Mouse (Mus musculus): Measurements from ENCODE around the gene Gpx2. TPM values are rescaled to one million over a fixed set of nuclear protein-coding genes. Genes with fewer than 3 reads are reported as not detected.
"Not testable (repeated sequence)": the region's sequence is repeated elsewhere in the genome, so short reads cannot be mapped to it uniquely, and the experiment has no call there.

The Gpx2 gene
- total RNA-seq, 2 experiments from 2014 or later, result not detected

GRCm38 (mm10) chr12:76805056-76805811, 9.9 kb upstream of the Gpx2 start:
- no peak for DNase-seq

- no peak for DNase-seq
Measured at GRCm38 (mm10) chr12:76803700-76804252, 8.4 kb upstream of the Gpx2 start.

- no peak for DNase-seq
Measured at GRCm38 (mm10) chr12:76803028-76803427, 7.7 kb upstream of the Gpx2 start.

- DNase-seq, result no peak
Measured at GRCm38 (mm10) chr12:76798008-76798720, 2.8 kb upstream of the Gpx2 start.

GRCm38 (mm10) chr12:76796938-76797539, 1.7 kb upstream of the Gpx2 start:
- no peak for DNase-seq

GRCm38 (mm10) chr12:76792540-76792939, 2.8 kb downstream of the Gpx2 start:
- DNase-seq, result not testable (repeated sequence)

GRCm38 (mm10) chr12:76790446-76791084, 4.8 kb downstream of the Gpx2 start:
- DNase-seq, result no peak

GRCm38 (mm10) chr12:76784056-76784619, 11.2 kb downstream of the Gpx2 start:
- peak; percentile 49 for DNase-seq

GRCm38 (mm10) chr12:76780639-76781468, 14.5 kb downstream of the Gpx2 start:
- no peak for DNase-seq

GRCm38 (mm10) chr12:76779951-76780350, 15.4 kb downstream of the Gpx2 start:
- DNase-seq, result no peak

GRCm38 (mm10) chr12:76778305-76779083, 16.9 kb downstream of the Gpx2 start:
- DNase-seq, result no peak

- no peak for DNase-seq
Measured at GRCm38 (mm10) chr12:76777845-76778244, 17.5 kb downstream of the Gpx2 start.

GRCm38 (mm10) chr12:76776898-76777297, 18.5 kb downstream of the Gpx2 start:
- no peak for DNase-seq

- no peak for DNase-seq
Measured at GRCm38 (mm10) chr12:76775132-76775531, 20.2 kb downstream of the Gpx2 start.

- DNase-seq, result no peak
Measured at GRCm38 (mm10) chr12:76774652-76775051, 20.7 kb downstream of the Gpx2 start.

GRCm38 (mm10) chr12:76771540-76771939, 23.8 kb downstream of the Gpx2 start:
- no peak for DNase-seq

GRCm38 (mm10) chr12:76770841-76771500, 24.4 kb downstream of the Gpx2 start:
- DNase-seq, result no peak

GRCm38 (mm10) chr12:76765901-76766630, 29.3 kb downstream of the Gpx2 start:
- DNase-seq, result no peak

GRCm38 (mm10) chr12:76765354-76765851, 30.0 kb downstream of the Gpx2 start, which contains the start of the genes Churc1 and Fntb:
Churc1 (plus strand) TSS chr12:76765538.
Fntb (plus strand) TSS chr12:76765589.
- peak; percentile 84 for DNase-seq
